Mouse (Mus musculus): ENCODE measurements at regions not wholly inside any gene's neighbourhood (a gene's known extent, or its start where the extent isn't known, plus 50 kb on each side); places are given as distances from the start of the nearest gene placed in this dataset.

GRCm38 (mm10) chr6:107473395-107473794 is 56.2 kb upstream of the Lrrn1 start:
- TF ChIP-seq CTCF (IDR thresholded peaks at IDR 0.05; ENCODE audit: control insufficient read depth, insufficient read depth, insufficient replicate concordance, low read depth, low read length) (no peak), POLR2A (IDR thresholded peaks at IDR 0.05; ENCODE audit: control insufficient read depth, low read depth, low read length) (no peak)
- no peaks in the 10 kb centered on the region for H3K36me3 ChIP-seq (ENCODE audit: control insufficient read depth, insufficient read depth, low read length)
- H3K27me3 ChIP-seq (ENCODE audit: control insufficient read depth, insufficient read depth, low read length) = no peaks in the 10 kb centered on the region

GRCm38 (mm10) chr6:107474125-107474524 is 55.4 kb upstream of the Lrrn1 start:
- Histone ChIP-seq H3K36me3 (ENCODE audit: control insufficient read depth, insufficient read depth, low read length) (no peaks in the 10 kb centered on the region), H3K27me3 (ENCODE audit: control insufficient read depth, insufficient read depth, low read length) (no peaks in the 10 kb centered on the region), H3K27ac (ENCODE audit: control insufficient read depth, insufficient read depth, low read depth, low read length) (no peak overlapping the region), H3K4me1 (ENCODE audit: control insufficient read depth, insufficient read depth, low read length) (no peaks in the 10 kb centered on the region), H3K4me3 (ENCODE audit: control insufficient read depth, low read depth, low read length) (no peak overlapping the region)
- TF ChIP-seq CTCF (IDR thresholded peaks at IDR 0.05; ENCODE audit: control insufficient read depth, insufficient read depth, insufficient replicate concordance, low read depth, low read length) (no peak), POLR2A (IDR thresholded peaks at IDR 0.05; ENCODE audit: control insufficient read depth, low read depth, low read length) (no peak)

More at GRCm38 (mm10) chr6:107473395-107473794, 56.2 kb upstream of the Lrrn1 start:
- no peak overlapping the region for H3K27ac ChIP-seq (ENCODE audit: control insufficient read depth, insufficient read depth, low read depth, low read length)
- no peaks in the 10 kb centered on the region for H3K4me1 ChIP-seq (ENCODE audit: control insufficient read depth, insufficient read depth, low read length)
- no peak overlapping the region for H3K4me3 ChIP-seq (ENCODE audit: control insufficient read depth, low read depth, low read length)
